14 mouse cellular contexts compared by ENCODE assay signal in the genomic region with DNA sequence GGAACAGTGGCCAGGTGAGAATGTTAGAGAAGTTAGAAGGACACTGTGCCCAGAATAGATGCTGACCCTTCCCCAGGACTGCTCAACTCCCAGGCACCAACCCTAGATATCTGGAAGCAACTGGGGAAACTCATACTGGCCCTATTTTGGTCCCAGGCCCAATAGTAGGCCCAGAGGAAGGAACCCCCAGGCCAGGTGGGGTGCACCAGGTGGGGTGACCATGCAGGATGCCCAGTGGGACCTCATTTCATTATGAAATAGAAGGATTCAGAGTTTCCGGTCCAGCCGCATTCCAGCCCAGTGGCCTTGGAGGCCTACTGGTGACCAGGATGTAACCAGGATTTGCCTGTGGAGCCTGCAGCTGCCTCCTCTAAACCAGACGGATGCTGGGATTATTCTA. TPM values are rescaled to one million over a fixed set of nuclear protein-coding genes. Genes with fewer than 3 reads are reported as not detected.
DNase-seq lines count a peak whose midpoint lies in the region; ATAC-seq lines count a peak whose summit lies in the region.
"Had no signal": no experiment of that assay in that cellular context is flagged by ENCODE, and none has a peak within 500 bp of the region (broad histone marks: within the 10 kb centered on the region; RNA-seq: fewer than 3 reads in every experiment).

No protein-coding gene starts in this region.

- intact Hi-C loops in heart, postnatal 14 days (cut with DNase I) = loop anchor here (5.0 to 10.0 kb wide), 2 partner anchors 55 to 298 kb away; a partner anchor contains a TSS

- no peak for ATAC-seq in heart, embryonic 16.5 days (replicated peaks; ENCODE audit: extremely low read depth, insufficient read depth, low FRiP score)
- no peak for ATAC-seq in lung, embryonic 15.5 days (ENCODE audit: borderline replicate concordance, extremely low read depth, low FRiP score, low TSS enrichment)
- ATAC-seq in stomach, embryonic 15.5 days (ENCODE audit: insufficient read depth, low FRiP score, low read depth) = no peak
- ATAC-seq: liver, embryonic 12.5 days had no signal

- no peak overlapping the region for H3K4me3 ChIP-seq in heart, embryonic 16.5 days (ENCODE audit: low read length)
- H3K4me3 ChIP-seq in lung, embryonic 15.5 days = no peak overlapping the region
- no peak overlapping the region for H3K4me3 ChIP-seq in stomach, embryonic 15.5 days (replicated peaks)
- H3K4me3 ChIP-seq: liver, embryonic 12.5 days had no signal

- WGBS in heart, embryonic 16.5 days = 80% methylated on average over 3 of the region's 3 CpGs
- WGBS in lung, embryonic 15.5 days = 76% methylated on average over 3 of the region's 3 CpGs
- WGBS in stomach, embryonic 15.5 days = 78% methylated on average over 3 of the region's 3 CpGs

- peak overlapping the region; percentile 95; the same call in 1 of the 2 replicates for H3K27ac ChIP-seq in heart, embryonic 16.5 days (ENCODE audit: low read length)
- no peak overlapping the region for H3K27ac ChIP-seq in lung, embryonic 15.5 days
- H3K27ac ChIP-seq in stomach, embryonic 15.5 days = peak overlapping the region; percentile 40; the same call in 1 of the 2 replicates
- H3K27ac ChIP-seq: hindbrain, embryonic 14.5 days; liver, embryonic 12.5 days had no signal

- H3K9me3 ChIP-seq in heart, embryonic 16.5 days (replicated peaks; ENCODE audit: control insufficient read depth, low read length) = no peaks in the 10 kb centered on the region; the same call in 1 of the 2 replicates
- H3K9me3 ChIP-seq in lung, embryonic 15.5 days = no peaks in the 10 kb centered on the region
- no peaks in the 10 kb centered on the region for H3K9me3 ChIP-seq in stomach, embryonic 15.5 days

- DNase-seq in cerebellum, adult 11-12 months = peak; percentile 51
- no peak for DNase-seq in cerebellum, adult 18-20 months
- no peak for DNase-seq in heart, postnatal 14 days
- DNase-seq in lung, postnatal 4 days = no peak
- no peak for DNase-seq in c-Kit-positive CD71-positive TER-119-positive erythroid progenitor cells, embryonic 14.5 days (ENCODE audit: low spot score)
- DNase-seq: cerebellum, adult 9-11 months; lung, postnatal 14 days had no signal

- H3K4me2 ChIP-seq in heart, embryonic 16.5 days (ENCODE audit: low read depth, low read length) = peak overlapping the region; percentile 94; the same call in 1 of the 2 replicates
- peak overlapping the region; percentile 92; the same call in 1 of the 2 replicates for H3K4me2 ChIP-seq in lung, embryonic 15.5 days
- H3K4me2 ChIP-seq in stomach, embryonic 15.5 days = no peak overlapping the region

- H3K4me1 ChIP-seq in heart, embryonic 16.5 days (ENCODE audit: control insufficient read depth, insufficient read depth, low read length) = peaks cover 10% of the 10 kb centered on the region
- H3K4me1 ChIP-seq in lung, embryonic 15.5 days = peaks cover 20% of the 10 kb centered on the region
- H3K4me1 ChIP-seq in stomach, embryonic 15.5 days = peaks cover 13% of the 10 kb centered on the region

- no peak overlapping the region for H3K9ac ChIP-seq in heart, embryonic 16.5 days (ENCODE audit: low read length)
- H3K9ac ChIP-seq in lung, embryonic 15.5 days = no peak overlapping the region; the same call in 1 of the 2 replicates
- H3K9ac ChIP-seq in stomach, embryonic 15.5 days = no peak overlapping the region
- H3K9ac ChIP-seq: liver, embryonic 12.5 days had no signal

- H3K27me3 ChIP-seq in heart, embryonic 16.5 days (ENCODE audit: control insufficient read depth, insufficient read depth, low read length) = no peaks in the 10 kb centered on the region
- no peaks in the 10 kb centered on the region for H3K27me3 ChIP-seq in lung, embryonic 15.5 days
- no peaks in the 10 kb centered on the region for H3K27me3 ChIP-seq in stomach, embryonic 15.5 days (replicated peaks)
- H3K27me3 ChIP-seq: CH12.LX had no signal

- H3K36me3 ChIP-seq in heart, embryonic 16.5 days (ENCODE audit: control insufficient read depth, insufficient read depth) = peaks cover 8% of the 10 kb centered on the region
- H3K36me3 ChIP-seq in lung, embryonic 15.5 days = peaks cover 8% of the 10 kb centered on the region
- H3K36me3 ChIP-seq in stomach, embryonic 15.5 days = peaks cover 7% of the 10 kb centered on the region

RNA-seq across cellular contexts. Expression of a gene that starts 1.1 kb away (rescaled TPM):
- 0.42 and 0.43 TPM in 2 replicates for polyA plus RNA-seq in heart, embryonic 16.5 days (2015; fragmentation: Nextera tagmentation; extraction: Ambion mirVana)
- under 1 TPM; 0.43 to 0.51 TPM for total RNA-seq in heart, postnatal 14 days (2021)
- 0.29 and 0.44 TPM in 2 replicates for polyA plus RNA-seq in lung, embryonic 15.5 days (2015; fragmentation: Nextera tagmentation; extraction: Ambion mirVana)
- 0.26 and 0.27 TPM in 2 replicates for polyA plus RNA-seq in stomach, embryonic 15.5 days (2015; fragmentation: Nextera tagmentation; extraction: Ambion mirVana)
- total RNA-seq: neutrophil, adult 5-6 weeks had no signal

RNA-seq across cellular contexts. Expression of a gene that starts 1.3 kb away (rescaled TPM):
- polyA plus RNA-seq in heart, embryonic 16.5 days (2015; fragmentation: Nextera tagmentation; extraction: Ambion mirVana) = 20.3 and 22.1 TPM in 2 replicates
- 10 to 100 TPM; 13.8 to 16.4 TPM for total RNA-seq in heart, postnatal 14 days (2021)
- polyA plus RNA-seq in lung, embryonic 15.5 days (2015; fragmentation: Nextera tagmentation; extraction: Ambion mirVana) = 18.9 and 22.0 TPM in 2 replicates
- 25.3 and 26.2 TPM in 2 replicates for polyA plus RNA-seq in stomach, embryonic 15.5 days (2015; fragmentation: Nextera tagmentation; extraction: Ambion mirVana)

RNA-seq across cellular contexts. Expression of a gene that starts 51.5 kb away (rescaled TPM):
- 17.6 and 18.6 TPM in 2 replicates for polyA plus RNA-seq in heart, embryonic 16.5 days (2015; fragmentation: Nextera tagmentation; extraction: Ambion mirVana)
- total RNA-seq in heart, postnatal 14 days (2021) = 10 to 100 TPM; 24.9 to 26.5 TPM
- 18.5 and 19.8 TPM in 2 replicates for polyA plus RNA-seq in lung, embryonic 15.5 days (2015; fragmentation: Nextera tagmentation; extraction: Ambion mirVana)
- 16.1 and 17.2 TPM in 2 replicates for polyA plus RNA-seq in stomach, embryonic 15.5 days (2015; fragmentation: Nextera tagmentation; extraction: Ambion mirVana)
